Mouse (Mus musculus): ENCODE results near the gene Exosc6.
"Not testable (repeated sequence)": the region's sequence is repeated elsewhere in the genome, so short reads cannot be mapped to it uniquely, and the experiment has no call there.

The Exosc6 gene
- long read RNA-seq, experiment 1, transcript Exosc6-201 (1 exons, 1,326 nt) = major isoform, 49 of 49 reads
- long read RNA-seq, experiment 1, partial matches to known transcripts = 0 of 49 reads
- long read RNA-seq, experiment 1, other reads (novel, unspliced or antisense) = 0 of 49 reads
- long read RNA-seq, experiment 2, transcript Exosc6-201 (1 exons, 1,326 nt) = major isoform, 71 of 71 reads
- long read RNA-seq, experiment 2, partial matches to known transcripts = 0 of 71 reads
- long read RNA-seq, experiment 2, other reads (novel, unspliced or antisense) = 0 of 71 reads

GRCm38 (mm10) chr8:111056158-111056663 lies at the start of gene Exosc6:
TSS of gene Exosc6 (plus strand) at chr8:111056339.
- intact Hi-C loops (cut with DNase I) = loop anchor here (5.0 kb wide), 1 partner anchor 36 kb away; the partner anchor contains the start of genes Clec18a and Pdpr

GRCm38 (mm10) chr8:111010230-111010991 lies 45.7 kb upstream of the Exosc6 start:
- intact Hi-C loops (cut with DNase I) = not testable (repeated sequence)

GRCm38 (mm10) chr8:111026609-111027008 lies 29.5 kb upstream of the Exosc6 start:
- intact Hi-C loops (cut with DNase I) = not testable (repeated sequence)

DNA sequence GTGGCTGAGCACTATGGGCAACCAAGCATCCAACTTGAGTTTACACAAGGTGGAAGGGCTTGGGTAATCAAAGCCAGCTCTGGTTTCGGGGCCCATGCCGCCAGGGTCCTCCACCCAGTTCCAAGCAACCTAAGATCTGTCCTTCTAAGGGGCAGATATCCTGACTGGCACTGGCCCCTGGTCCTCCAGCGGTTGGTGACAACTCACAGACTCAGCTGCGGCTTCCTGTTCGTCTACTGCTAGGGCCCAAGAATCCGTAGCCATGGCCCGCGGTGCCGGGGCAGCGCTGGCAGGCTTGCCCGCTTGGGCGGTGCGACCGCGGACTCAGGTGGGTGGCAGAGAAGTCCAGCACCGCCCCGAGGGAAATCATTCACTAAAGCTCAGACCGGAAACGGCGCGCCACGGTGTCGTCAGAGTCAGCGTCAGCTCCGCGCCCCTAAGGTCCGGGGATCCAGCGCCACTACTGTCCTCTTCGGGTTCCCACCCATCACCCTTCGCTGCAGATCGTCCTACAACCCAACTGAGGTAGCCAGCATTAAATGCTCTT lies 28.7 kb upstream of the Exosc6 start:
- intact Hi-C loops (cut with DNase I) = no loop called here

- intact Hi-C loops (cut with DNase I) = no loop called here
Observed at GRCm38 (mm10) chr8:111029589-111029988, 26.6 kb upstream of the Exosc6 start.

DNA sequence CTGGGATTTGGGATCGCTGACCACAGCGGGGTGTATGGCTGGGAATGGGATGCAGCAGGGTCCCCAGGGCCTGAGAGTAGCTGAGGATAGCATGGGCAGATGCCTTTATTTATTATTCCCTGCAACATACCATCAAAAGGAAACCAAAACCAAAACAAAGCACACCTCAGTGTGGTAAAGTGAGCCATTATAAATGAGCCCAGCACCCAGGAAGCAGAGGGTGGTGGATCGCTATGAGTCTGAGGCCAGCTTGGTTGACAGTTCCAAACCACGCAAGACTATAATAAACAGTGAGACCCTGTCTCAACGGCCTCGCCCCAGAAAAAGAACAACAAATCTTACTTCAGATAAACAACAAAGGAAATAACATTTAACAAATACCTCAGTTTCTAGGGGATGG lies 26.1 kb upstream of the Exosc6 start:
- intact Hi-C loops (cut with DNase I) = no loop called here

DNA sequence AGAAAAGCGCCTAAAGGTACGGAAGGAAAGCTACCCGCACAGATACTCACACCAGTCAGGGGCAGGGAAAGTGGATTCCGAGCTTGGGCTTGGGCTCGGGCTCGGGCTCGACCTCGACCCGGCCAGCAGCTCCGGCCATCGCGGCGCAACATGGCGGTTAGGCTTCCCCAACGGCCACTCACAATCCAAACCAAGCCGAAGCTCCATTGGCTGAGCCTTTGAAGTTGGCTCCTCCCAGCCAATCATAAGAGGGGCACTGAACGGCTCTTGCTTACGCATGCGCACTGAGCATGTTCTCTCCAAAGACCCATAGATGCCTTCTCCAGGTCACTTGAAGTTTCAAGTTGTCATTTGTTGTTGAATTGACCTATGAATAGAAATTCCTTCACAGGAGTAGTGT lies 24.6 kb upstream of the Exosc6 start, which contains the start of gene Ddx19b:
Ddx19b (minus strand) TSS at position 180 of the 400 bp plus-strand sequence.
- intact Hi-C loops (cut with DNase I) = no loop called here

- intact Hi-C loops (cut with DNase I) = no loop called here
Observed at GRCm38 (mm10) chr8:111032916-111033315, 23.2 kb upstream of the Exosc6 start, which contains the start of gene Aars. TSS of gene Aars (plus strand) at chr8:111033144.

GRCm38 (mm10) chr8:111033482-111034215 lies 22.5 kb upstream of the Exosc6 start:
- intact Hi-C loops (cut with DNase I) = no loop called here

GRCm38 (mm10) chr8:111034276-111034675 lies 21.9 kb upstream of the Exosc6 start:
- intact Hi-C loops (cut with DNase I) = no loop called here

- intact Hi-C loops (cut with DNase I) = no loop called here
Observed at GRCm38 (mm10) chr8:111036591-111036990, 19.5 kb upstream of the Exosc6 start.

- intact Hi-C loops (cut with DNase I) = no loop called here
Observed at GRCm38 (mm10) chr8:111042546-111042945, 13.6 kb upstream of the Exosc6 start.

DNA sequence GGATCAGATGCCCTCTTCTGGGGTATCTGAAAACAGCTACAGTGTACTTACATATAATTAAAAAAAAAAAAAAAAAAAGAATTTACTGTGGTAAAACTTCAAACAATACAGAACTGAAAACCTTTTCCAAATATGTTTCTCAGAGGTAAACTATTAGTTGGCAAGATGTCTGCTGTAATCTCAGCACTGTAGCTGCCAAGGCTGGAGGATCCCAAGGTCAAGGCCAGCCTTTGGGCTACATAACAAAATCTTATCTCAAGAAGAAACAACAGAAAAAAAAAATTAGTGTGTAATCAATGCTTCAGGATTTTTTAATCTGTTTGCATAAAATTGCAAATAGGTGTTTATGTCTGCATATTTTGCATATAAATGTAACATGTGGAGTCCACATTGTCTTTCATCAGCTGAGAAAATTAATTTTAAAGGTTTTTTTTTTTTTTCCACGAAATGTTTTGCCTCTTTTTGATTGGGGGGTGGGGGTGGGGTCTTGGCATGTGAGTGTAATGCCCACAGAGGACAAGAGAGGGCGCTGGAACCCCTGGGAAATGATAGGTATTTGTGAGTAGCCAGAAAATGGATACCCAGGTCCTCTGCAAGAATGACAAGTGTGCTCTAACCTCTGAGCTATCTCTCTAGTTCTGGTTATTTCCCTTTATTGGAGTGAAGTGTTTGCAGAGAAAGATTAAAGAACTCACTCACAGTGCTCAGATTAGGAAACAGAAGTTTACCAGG lies 12.0 kb upstream of the Exosc6 start:
- intact Hi-C loops (cut with DNase I) = no loop called here

DNA sequence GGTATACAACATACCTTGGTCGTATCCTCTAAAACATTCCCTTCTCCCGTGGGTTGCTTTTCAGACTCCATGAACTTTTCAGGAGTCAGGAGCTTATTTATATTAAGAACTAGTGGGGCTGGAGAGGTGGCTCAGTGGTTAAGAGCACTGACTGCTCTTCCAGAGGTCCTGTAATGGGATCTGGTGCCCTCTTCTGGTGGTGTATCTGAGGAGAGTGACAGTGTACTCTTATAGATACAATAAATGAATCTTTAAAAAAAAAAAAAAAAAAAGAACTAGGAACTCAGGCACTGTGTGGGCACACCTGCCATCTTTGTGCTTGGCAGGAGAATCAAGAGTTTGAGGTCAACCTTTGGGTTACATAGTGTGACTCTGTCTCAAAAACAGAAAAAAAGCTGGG lies 7.4 kb upstream of the Exosc6 start:
- intact Hi-C loops (cut with DNase I) = no loop called here

GRCm38 (mm10) chr8:111049106-111049505 lies 7.0 kb upstream of the Exosc6 start:
- intact Hi-C loops (cut with DNase I) = no loop called here

DNA sequence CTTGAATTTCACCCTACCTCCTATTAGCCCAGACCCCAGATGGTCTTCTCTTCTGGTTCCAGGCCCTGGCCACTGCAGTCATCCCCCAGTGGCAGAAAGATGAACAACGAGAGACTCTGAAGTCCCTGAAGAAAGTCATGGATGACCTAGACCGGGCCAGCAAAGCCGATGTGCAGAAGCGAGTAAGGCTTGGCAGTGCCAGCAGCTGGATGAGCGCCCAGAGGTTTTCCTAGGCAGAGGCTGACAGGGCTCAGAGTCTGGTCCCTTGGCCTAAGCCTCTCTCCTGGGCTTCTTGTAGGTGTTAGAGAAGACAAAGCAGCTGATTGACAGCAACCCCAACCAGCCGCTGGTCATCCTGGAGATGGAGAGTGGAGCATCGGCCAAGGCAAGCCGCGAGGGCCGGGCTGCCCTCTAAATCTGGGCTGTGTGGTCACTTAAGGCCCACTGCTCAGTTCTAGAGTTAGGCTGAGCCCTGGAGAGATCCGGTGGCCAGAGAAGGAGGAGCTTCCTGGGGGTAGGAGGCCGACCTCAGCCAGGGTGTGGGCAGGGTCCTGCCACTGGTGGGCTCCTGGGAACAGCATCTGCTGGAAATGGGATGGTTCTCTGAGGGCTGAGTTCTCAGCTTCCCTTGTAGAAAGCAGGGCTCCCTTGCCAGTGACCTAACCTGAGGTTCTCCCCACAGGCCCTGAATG lies 2.2 kb upstream of the Exosc6 start:
- intact Hi-C loops (cut with DNase I) = no loop called here

- intact Hi-C loops (cut with DNase I) = loop anchor here (5.0 kb wide), 1 partner anchor 37 kb away; the partner anchor contains the start of genes Clec18a and Pdpr
Observed at GRCm38 (mm10) chr8:111055031-111055634, 1.0 kb upstream of the Exosc6 start.

- intact Hi-C loops (cut with DNase I) = loop anchor here (5.0 kb wide), 1 partner anchor 37 kb away; the partner anchor contains the start of genes Clec18a and Pdpr
Observed at GRCm38 (mm10) chr8:111055661-111056060, 478 bp upstream of the Exosc6 start.

GRCm38 (mm10) chr8:111056691-111057293 lies 653 bp downstream of the Exosc6 start:
- intact Hi-C loops (cut with DNase I) = loop anchor here (5.0 kb wide), 1 partner anchor 36 kb away; the partner anchor contains the start of genes Clec18a and Pdpr

All from adrenal gland (tissue).